Mouse (Mus musculus): ENCODE data around the gene Crybg3.

DNA sequence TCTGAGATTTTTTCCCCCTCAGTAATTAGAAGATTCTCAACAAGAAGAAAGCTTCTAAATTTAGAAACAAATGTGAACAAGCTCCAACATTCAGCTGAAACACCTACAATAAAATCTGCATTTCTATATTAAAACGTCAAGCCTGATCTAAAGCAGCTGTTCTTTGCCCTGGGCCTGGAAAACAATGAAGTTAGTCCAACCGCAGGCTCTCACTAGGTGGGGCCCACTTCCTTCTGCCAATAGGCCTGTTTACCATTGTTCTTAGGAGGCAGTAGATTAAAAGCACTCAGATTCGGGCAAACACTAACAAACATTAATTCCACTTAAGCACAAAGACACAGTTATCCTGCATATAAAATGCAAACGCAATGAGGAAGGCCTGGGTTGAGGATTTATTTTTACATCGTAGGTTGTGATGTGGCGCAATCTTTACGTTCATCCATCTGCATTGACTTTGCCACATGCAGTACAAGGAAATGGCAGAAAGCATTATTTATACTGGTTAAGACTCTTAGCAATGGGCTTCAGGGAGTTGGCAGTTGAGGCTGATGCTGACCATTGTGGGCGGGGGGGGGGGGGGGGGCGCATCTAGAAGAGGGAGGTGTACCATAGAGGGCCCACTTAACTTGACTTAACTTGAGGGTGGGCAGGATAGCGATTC is 32.9 kb downstream of the Crybg3 start:
- no peak for TF ChIP-seq POLR2A (IDR thresholded peaks at IDR 0.05; ENCODE audit: low read depth, low read length)
- TF ChIP-seq CTCF (conservative IDR thresholded peaks at IDR 0.05; ENCODE audit: insufficient read depth, insufficient read length, low read depth, low read length), result no peak

All from kidney, adult 2 months (tissue).